Mouse (Mus musculus): Measurements from ENCODE around the gene Prom2. TPM values are rescaled to one million over a fixed set of nuclear protein-coding genes. Genes with fewer than 3 reads are reported as not detected.

Gene Prom2
- polyA plus RNA-seq (2015; fragmentation: Nextera tagmentation; extraction: Ambion mirVana) = 0.21 and 0.34 TPM in 2 replicates

DNA sequence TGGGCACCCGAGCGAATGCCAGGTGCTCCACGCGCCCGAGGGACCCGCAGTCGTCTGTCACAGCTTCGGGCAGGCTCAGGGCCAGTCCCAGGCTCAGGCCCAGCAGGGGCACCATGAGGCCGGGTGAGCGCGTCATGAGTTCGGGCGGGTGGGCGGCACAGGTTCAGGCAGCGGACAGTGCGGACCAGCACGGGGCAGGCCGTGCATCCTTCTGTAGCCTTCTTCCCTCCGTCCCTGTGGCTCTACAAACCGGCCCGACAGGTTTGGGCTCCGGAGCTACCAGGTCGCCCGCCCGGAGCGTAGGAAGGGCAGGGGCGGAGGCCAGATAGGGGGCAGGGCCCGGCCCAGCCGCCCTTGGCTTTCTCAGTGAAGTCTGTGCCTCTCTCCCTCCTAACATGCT is at the start of gene Prom2:
TSS of gene Prom2 (minus strand) at position 283 of the 400 bp plus-strand sequence.
- Histone ChIP-seq H3K27ac (ENCODE audit: low read length) (no peak within 1 kb of the TSS), H3K36me3 (ENCODE audit: control insufficient read depth, insufficient read depth) (no peaks in the 10 kb centered on the region), H3K4me2 (ENCODE audit: low read depth, low read length) (peak within 1 kb of the TSS; percentile 40; the same call in 1 of the 2 replicates), H3K9ac (ENCODE audit: low read length) (no peak within 1 kb of the TSS), H3K4me1 (ENCODE audit: control insufficient read depth, insufficient read depth, low read length) (no peaks in the 10 kb centered on the region), H3K27me3 (ENCODE audit: control insufficient read depth, insufficient read depth, low read length) (peaks cover 37% of the 10 kb centered on the region), H3K4me3 (ENCODE audit: low read length) (no peak within 1 kb of the TSS), H3K9me3 (replicated peaks; ENCODE audit: control insufficient read depth, low read length) (no peaks in the 10 kb centered on the region)
- ATAC-seq (replicated peaks; ENCODE audit: extremely low read depth, insufficient read depth, low FRiP score) = no peak
- 8% methylated on average over 28 of the region's 29 CpGs for WGBS

DNA sequence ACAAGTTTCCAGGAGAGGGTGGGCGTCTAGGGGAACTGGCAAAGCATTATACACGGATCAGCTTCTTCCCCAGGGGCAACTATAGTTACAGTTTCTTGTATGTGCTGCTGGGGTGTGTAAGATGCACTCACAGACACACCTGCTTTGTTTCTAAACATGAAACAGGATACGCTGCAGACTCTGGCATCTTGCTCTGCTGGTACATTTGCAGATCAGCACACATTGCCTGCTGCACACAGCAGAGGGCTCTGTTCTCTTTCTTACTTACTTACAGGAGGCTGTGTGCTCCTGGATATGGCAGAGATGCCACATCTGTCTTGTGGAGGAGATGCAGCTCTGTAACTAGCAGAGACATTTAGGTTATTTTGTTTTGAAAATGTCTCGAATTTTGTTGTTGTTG is 49.6 kb upstream of the Prom2 start:
- Histone ChIP-seq H3K9ac (ENCODE audit: low read length) (no peak overlapping the region), H3K4me3 (ENCODE audit: low read length) (no peak overlapping the region), H3K4me1 (ENCODE audit: control insufficient read depth, insufficient read depth, low read length) (peaks cover 17% of the 10 kb centered on the region), H3K9me3 (replicated peaks; ENCODE audit: control insufficient read depth, low read length) (no peaks in the 10 kb centered on the region), H3K27me3 (ENCODE audit: control insufficient read depth, insufficient read depth, low read length) (no peaks in the 10 kb centered on the region), H3K27ac (ENCODE audit: low read length) (no peak overlapping the region), H3K36me3 (ENCODE audit: control insufficient read depth, insufficient read depth) (peaks cover 23% of the 10 kb centered on the region), H3K4me2 (ENCODE audit: low read depth, low read length) (peak overlapping the region; percentile 44)
- 69% methylated on average over 4 of the region's 4 CpGs for WGBS
- ATAC-seq (replicated peaks; ENCODE audit: extremely low read depth, insufficient read depth, low FRiP score) = no peak

GRCm38 (mm10) chr2:127590204-127590603 is 48.9 kb upstream of the Prom2 start:
- H3K9me3 ChIP-seq (replicated peaks; ENCODE audit: control insufficient read depth, low read length) = no peaks in the 10 kb centered on the region
- H3K36me3 ChIP-seq (ENCODE audit: control insufficient read depth, insufficient read depth) = peaks cover 16% of the 10 kb centered on the region
- no peak for ATAC-seq (replicated peaks; ENCODE audit: extremely low read depth, insufficient read depth, low FRiP score)
- H3K4me3 ChIP-seq (ENCODE audit: low read length) = no peak overlapping the region
- peak overlapping the region; percentile 25; the same call in 1 of the 2 replicates for H3K9ac ChIP-seq (ENCODE audit: low read length)
- H3K4me1 ChIP-seq (ENCODE audit: control insufficient read depth, insufficient read depth, low read length) = peaks cover 17% of the 10 kb centered on the region
- no peak overlapping the region for H3K27ac ChIP-seq (ENCODE audit: low read length)
- H3K4me2 ChIP-seq (ENCODE audit: low read depth, low read length) = peak overlapping the region; percentile 44
- 70% methylated on average over 15 of the region's 15 CpGs for WGBS
- no peaks in the 10 kb centered on the region for H3K27me3 ChIP-seq (ENCODE audit: control insufficient read depth, insufficient read depth, low read length)

- Histone ChIP-seq H3K4me3 (ENCODE audit: low read length) (no peak overlapping the region), H3K27ac (ENCODE audit: low read length) (no peak overlapping the region), H3K4me2 (ENCODE audit: low read depth, low read length) (no peak overlapping the region), H3K27me3 (ENCODE audit: control insufficient read depth, insufficient read depth, low read length) (no peaks in the 10 kb centered on the region), H3K9me3 (replicated peaks; ENCODE audit: control insufficient read depth, low read length) (no peaks in the 10 kb centered on the region), H3K36me3 (ENCODE audit: control insufficient read depth, insufficient read depth) (peaks cover 7% of the 10 kb centered on the region), H3K9ac (ENCODE audit: low read length) (no peak overlapping the region), H3K4me1 (ENCODE audit: control insufficient read depth, insufficient read depth, low read length) (peaks cover 23% of the 10 kb centered on the region)
- 85% methylated on average over 9 of the region's 9 CpGs for WGBS
- ATAC-seq (replicated peaks; ENCODE audit: extremely low read depth, insufficient read depth, low FRiP score) = no peak
Measured at GRCm38 (mm10) chr2:127588897-127589296, 47.6 kb upstream of the Prom2 start.

DNA sequence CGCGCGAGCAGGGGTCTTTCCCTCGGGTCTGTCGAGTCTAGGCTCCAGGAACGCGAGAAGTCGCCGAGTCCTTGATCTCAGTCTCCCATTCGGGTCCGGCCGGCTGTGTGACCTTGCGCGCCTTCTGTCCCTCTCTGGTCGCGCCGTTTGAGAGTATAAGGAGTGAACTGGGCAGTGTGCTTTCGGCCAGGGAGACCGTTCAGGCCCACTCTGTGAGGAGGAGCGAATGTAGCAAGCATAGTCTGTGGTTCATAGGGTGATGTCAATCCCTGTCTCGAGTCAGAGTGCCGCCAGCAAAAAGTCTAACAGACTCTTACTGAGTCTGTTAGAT is 46.2 kb upstream of the Prom2 start:
- Histone ChIP-seq H3K27me3 (ENCODE audit: control insufficient read depth, insufficient read depth, low read length) (no peaks in the 10 kb centered on the region), H3K4me1 (ENCODE audit: control insufficient read depth, insufficient read depth, low read length) (peaks cover 25% of the 10 kb centered on the region)
- WGBS = 0% methylated on average over 22 of the region's 22 CpGs

GRCm38 (mm10) chr2:127586694-127587513 is 45.6 kb upstream of the Prom2 start, which contains the start of the genes Zfp661 and Mrps5:
TSS of gene Zfp661 (minus strand) at chr2:127587094.
TSS of gene Mrps5 (plus strand) at chr2:127587222.
- peak within 1 kb of the TSS; percentile 88 for H3K27ac ChIP-seq (ENCODE audit: low read length)
- H3K4me3 ChIP-seq (ENCODE audit: low read length) = peak within 1 kb of the TSS; percentile 98
- ATAC-seq (replicated peaks; ENCODE audit: extremely low read depth, insufficient read depth, low FRiP score) = peak; percentile 70
- H3K36me3 ChIP-seq (ENCODE audit: control insufficient read depth, insufficient read depth) = no peaks in the 10 kb centered on the region
- H3K9ac ChIP-seq (ENCODE audit: low read length) = peak within 1 kb of the TSS; percentile 86
- H3K4me1 ChIP-seq (ENCODE audit: control insufficient read depth, insufficient read depth, low read length) = peaks cover 25% of the 10 kb centered on the region
- peak within 1 kb of the TSS; percentile 95 for H3K4me2 ChIP-seq (ENCODE audit: low read depth, low read length)
- H3K27me3 ChIP-seq (ENCODE audit: control insufficient read depth, insufficient read depth, low read length) = no peaks in the 10 kb centered on the region
- no peaks in the 10 kb centered on the region for H3K9me3 ChIP-seq (replicated peaks; ENCODE audit: control insufficient read depth, low read length)
- WGBS = 4% methylated on average over 39 of the region's 39 CpGs

More for the DNA sequence above, 46.2 kb upstream of the Prom2 start:
- Histone ChIP-seq H3K36me3 (ENCODE audit: control insufficient read depth, insufficient read depth) (peaks cover under 1% of the 10 kb centered on the region; the same call in 1 of the 2 replicates), H3K9me3 (replicated peaks; ENCODE audit: control insufficient read depth, low read length) (no peaks in the 10 kb centered on the region), H3K9ac (ENCODE audit: low read length) (peak overlapping the region; percentile 86), H3K4me2 (ENCODE audit: low read depth, low read length) (peak overlapping the region; percentile 95), H3K27ac (ENCODE audit: low read length) (peak overlapping the region; percentile 88), H3K4me3 (ENCODE audit: low read length) (peak overlapping the region; percentile 98)
- ATAC-seq (replicated peaks; ENCODE audit: extremely low read depth, insufficient read depth, low FRiP score) = no peak

- under 1% methylated on average over 24 of the region's 24 CpGs for WGBS
- peak overlapping the region; percentile 83 for H3K9ac ChIP-seq (ENCODE audit: low read length)
- peak overlapping the region; percentile 83 for H3K4me3 ChIP-seq (ENCODE audit: low read length)
- no peak overlapping the region for H3K27ac ChIP-seq (ENCODE audit: low read length)
- no peaks in the 10 kb centered on the region for H3K36me3 ChIP-seq (ENCODE audit: control insufficient read depth, insufficient read depth)
- peak; percentile 84 for ATAC-seq (replicated peaks; ENCODE audit: extremely low read depth, insufficient read depth, low FRiP score)
- H3K27me3 ChIP-seq (ENCODE audit: control insufficient read depth, insufficient read depth, low read length) = no peaks in the 10 kb centered on the region
- H3K4me2 ChIP-seq (ENCODE audit: low read depth, low read length) = peak overlapping the region; percentile 73
- no peaks in the 10 kb centered on the region for H3K9me3 ChIP-seq (replicated peaks; ENCODE audit: control insufficient read depth, low read length)
- peaks cover 20% of the 10 kb centered on the region for H3K4me1 ChIP-seq (ENCODE audit: control insufficient read depth, insufficient read depth, low read length)
Measured at GRCm38 (mm10) chr2:127584436-127584858, 43.2 kb upstream of the Prom2 start.

- ATAC-seq (replicated peaks; ENCODE audit: extremely low read depth, insufficient read depth, low FRiP score) = no peak
- no peak overlapping the region for H3K27ac ChIP-seq (ENCODE audit: low read length)
- no peak overlapping the region for H3K4me3 ChIP-seq (ENCODE audit: low read length)
- no peak overlapping the region for H3K4me2 ChIP-seq (ENCODE audit: low read depth, low read length)
- H3K27me3 ChIP-seq (ENCODE audit: control insufficient read depth, insufficient read depth, low read length) = no peaks in the 10 kb centered on the region
- peaks cover 11% of the 10 kb centered on the region for H3K9me3 ChIP-seq (replicated peaks; ENCODE audit: control insufficient read depth, low read length)
- WGBS = 59% methylated on average over 1 of the region's 1 CpGs
- H3K36me3 ChIP-seq (ENCODE audit: control insufficient read depth, insufficient read depth) = peaks cover 10% of the 10 kb centered on the region
- no peaks in the 10 kb centered on the region for H3K4me1 ChIP-seq (ENCODE audit: control insufficient read depth, insufficient read depth, low read length)
- no peak overlapping the region for H3K9ac ChIP-seq (ENCODE audit: low read length)
Measured at GRCm38 (mm10) chr2:127573322-127573721, 32.1 kb upstream of the Prom2 start.
